8 mouse cellular contexts compared by ENCODE assay signal in genomic region chr19:8941515-8942217, GRCm38 (mm10). TPM values are rescaled to one million over a fixed set of nuclear protein-coding genes. Genes with fewer than 3 reads are reported as not detected.
DNase-seq lines count a peak whose midpoint lies in the region; ATAC-seq lines count a peak whose summit lies in the region.

Gene Mta2, plus strand, starts transcription at chr19:8941875.

- peak; percentile 95 for ATAC-seq in hindbrain, embryonic 12.5 days (ENCODE audit: low FRiP score)

- no peaks in the 10 kb centered on the region for H3K27me3 ChIP-seq in hindbrain, embryonic 12.5 days

- H3K27ac ChIP-seq in hindbrain, embryonic 12.5 days, result peak within 1 kb of the TSS; percentile 97

- H3K36me3 ChIP-seq in hindbrain, embryonic 12.5 days, result peaks cover 33% of the 10 kb centered on the region

- under 1% methylated on average over 64 of the region's 64 CpGs for WGBS in hindbrain, embryonic 12.5 days

- no peaks in the 10 kb centered on the region for H3K9me3 ChIP-seq in hindbrain, embryonic 12.5 days (replicated peaks)

- H3K4me2 ChIP-seq in hindbrain, embryonic 12.5 days (replicated peaks), result peak within 1 kb of the TSS; percentile 68

- peak within 1 kb of the TSS; percentile 83 for H3K4me3 ChIP-seq in hindbrain, embryonic 12.5 days

- peak; percentile 99 for DNase-seq in NIH3T3 (ENCODE audit: low read depth)
- peak; percentile 99 to 100 for DNase-seq in cerebellum, postnatal 10 days
- DNase-seq in frontal cortex, postnatal 10 days (ENCODE audit: low spot score in 2 of 2), result peak; percentile 91 to 96
- DNase-seq in layer of hippocampus, postnatal 14 days (ENCODE audit: low spot score in 2 of 2), result peak; percentile 96
- DNase-seq in lung, postnatal 14 days, result peak; percentile 95
- DNase-seq in retina, adult 2 months (ENCODE audit: low read depth, low spot score), result peak; percentile 93
- DNase-seq in thymus, postnatal 36 days, result peak; percentile 98

- peak within 1 kb of the TSS; percentile 95 for H3K9ac ChIP-seq in hindbrain, embryonic 12.5 days

- H3K4me1 ChIP-seq in hindbrain, embryonic 12.5 days, result peaks cover 24% of the 10 kb centered on the region

RNA-seq across cellular contexts. Expression of gene Mta2, which starts in this region (rescaled TPM):
- 174 and 185 TPM in 2 replicates for polyA plus RNA-seq in hindbrain, embryonic 12.5 days (2016; fragmentation: Nextera tagmentation; extraction: Ambion mirVana)
- 10 to 100 TPM; 52.4 to 56.6 TPM for total RNA-seq in layer of hippocampus, postnatal 14 days (2021)

Comparison
In these comparisons a context has a peak if more than half of its experiments do, and no peak if none do; other contexts are left out.
1. Peak in every context shown above with its lines: DNase-seq, ATAC-seq, H3K4me3 ChIP-seq and H3K27ac ChIP-seq.